Mouse (Mus musculus): ENCODE data around the gene Rpl21. TPM values are rescaled to one million over a fixed set of nuclear protein-coding genes. Genes with fewer than 3 reads are reported as not detected.
A peak's percentile ranks its signal among the peaks of the same experiment; 100 is the strongest.

Gene Rpl21
- polyA plus RNA-seq, 1 experiment from 2014 or later: 536 TPM

DNA sequence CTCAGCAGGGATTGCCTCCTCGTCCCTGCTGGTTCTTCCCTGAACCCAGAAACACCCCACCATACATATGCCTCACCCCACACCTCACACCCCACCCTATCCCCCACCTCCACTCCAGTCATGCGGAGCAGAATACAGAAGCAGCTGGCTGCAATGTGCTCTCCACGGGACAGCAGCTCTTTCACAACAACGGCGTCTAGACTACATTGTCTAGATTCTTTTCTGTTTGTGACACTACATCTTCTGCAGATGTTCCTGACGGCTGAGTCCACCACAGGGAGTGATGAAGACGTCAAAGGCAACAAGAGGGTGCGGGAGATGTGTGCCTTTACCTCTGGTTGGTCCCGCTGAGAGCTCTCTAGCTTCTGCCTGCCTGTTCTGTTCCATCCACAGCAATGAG is 34.7 kb upstream of the Rpl21 start:
- peaks cover 8% of the 10 kb centered on the region for H3K4me1 ChIP-seq (replicated peaks)
- H3K27ac ChIP-seq: no peak overlapping the region
- peaks cover 8% of the 10 kb centered on the region; the same call in 1 of the 2 replicates for H3K9me3 ChIP-seq
- no peak overlapping the region for H3K4me3 ChIP-seq (replicated peaks)
- no peaks in the 10 kb centered on the region for H3K27me3 ChIP-seq
- no peak for ATAC-seq (ENCODE audit: insufficient number of reproducible peaks, insufficient read depth, low FRiP score, low TSS enrichment, low read depth)
- WGBS: 67% methylated on average over 9 of the region's 9 CpGs
- no peak overlapping the region for H3K4me2 ChIP-seq
- no peak overlapping the region for H3K9ac ChIP-seq (replicated peaks)
- no peaks in the 10 kb centered on the region for H3K36me3 ChIP-seq

DNA sequence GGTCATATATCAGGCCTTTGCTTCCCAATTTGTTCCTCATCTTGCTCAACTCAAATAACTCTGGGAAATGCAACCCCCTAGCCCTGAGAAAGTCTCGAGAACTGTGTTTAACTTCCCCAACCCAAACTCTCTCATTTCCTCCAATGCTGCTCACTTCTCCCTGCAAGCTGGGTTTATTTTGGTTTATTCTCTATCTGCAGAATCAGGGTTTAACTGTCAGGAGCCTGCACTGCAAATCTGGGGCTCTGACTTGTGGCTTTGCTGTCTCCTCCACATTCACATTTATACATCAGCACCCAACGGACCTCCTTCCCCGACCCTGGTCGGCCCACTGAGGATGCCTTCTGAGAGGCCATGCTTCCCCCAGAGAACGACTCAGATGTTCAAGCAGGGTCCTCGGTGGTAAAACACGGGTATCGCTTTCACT is 26.7 kb upstream of the Rpl21 start:
- no peak overlapping the region for H3K27ac ChIP-seq
- H3K4me3 ChIP-seq (replicated peaks): no peak overlapping the region
- no peak overlapping the region for H3K9ac ChIP-seq (replicated peaks)
- H3K4me1 ChIP-seq (replicated peaks): no peaks in the 10 kb centered on the region
- H3K36me3 ChIP-seq: no peaks in the 10 kb centered on the region
- ATAC-seq (ENCODE audit: insufficient number of reproducible peaks, insufficient read depth, low FRiP score, low TSS enrichment, low read depth): no peak
- no peaks in the 10 kb centered on the region for H3K27me3 ChIP-seq
- 78% methylated on average over 8 of the region's 8 CpGs for WGBS
- peaks cover 8% of the 10 kb centered on the region; the same call in 1 of the 2 replicates for H3K9me3 ChIP-seq
- H3K4me2 ChIP-seq: no peak overlapping the region

DNA sequence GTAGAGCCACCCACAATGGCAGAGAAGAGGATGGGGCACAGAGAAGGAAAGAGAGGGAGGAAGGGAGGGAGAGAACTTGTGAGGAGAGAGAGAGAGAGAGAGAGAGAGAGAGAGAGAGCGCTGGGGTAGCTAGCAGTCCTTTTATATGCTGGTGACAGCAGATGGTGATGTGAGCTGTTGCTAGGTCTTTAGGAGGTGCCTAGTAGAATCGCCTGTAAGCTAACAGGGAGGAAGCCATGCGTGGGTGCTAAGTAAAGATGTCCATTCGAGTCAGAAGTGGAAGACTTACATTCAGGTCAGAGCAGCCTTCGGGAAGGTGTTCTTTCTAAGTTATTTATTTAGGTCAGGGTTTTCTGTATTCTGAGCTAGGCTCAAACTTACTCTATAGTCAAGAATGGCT is 22.7 kb upstream of the Rpl21 start:
- H3K27ac ChIP-seq: no peak overlapping the region

DNA sequence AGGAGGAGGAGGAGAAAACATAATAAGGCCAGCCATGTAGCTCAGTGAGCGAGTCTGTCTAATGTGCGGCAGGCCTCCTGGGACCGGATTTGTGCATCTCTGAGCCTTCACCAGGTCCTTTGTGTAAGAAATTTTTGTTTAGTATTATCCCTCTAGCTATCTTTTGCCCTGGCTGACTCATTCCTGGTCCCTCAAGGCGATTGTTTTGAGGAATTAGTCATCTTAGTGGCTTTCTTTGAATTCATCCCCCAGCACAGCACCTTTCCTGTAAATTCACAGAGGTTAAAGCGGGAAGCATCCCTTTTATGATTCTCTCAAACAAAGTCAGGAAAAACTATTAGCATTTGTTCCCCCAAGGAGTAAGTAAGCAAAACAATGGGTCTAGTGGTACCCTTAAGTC is 19.8 kb upstream of the Rpl21 start:
- Histone ChIP-seq H3K36me3 (no peaks in the 10 kb centered on the region), H3K27me3 (no peaks in the 10 kb centered on the region), H3K4me1 (replicated peaks) (no peaks in the 10 kb centered on the region), H3K4me3 (replicated peaks) (no peak overlapping the region), H3K9ac (replicated peaks) (no peak overlapping the region), H3K4me2 (no peak overlapping the region), H3K9me3 (no peaks in the 10 kb centered on the region), H3K27ac (no peak overlapping the region)
- no peak for ATAC-seq (ENCODE audit: insufficient number of reproducible peaks, insufficient read depth, low FRiP score, low TSS enrichment, low read depth)
- 90% methylated on average over 5 of the region's 5 CpGs for WGBS

More for the DNA sequence above, 22.7 kb upstream of the Rpl21 start:
- Histone ChIP-seq H3K4me3 (replicated peaks) (no peak overlapping the region), H3K27me3 (no peaks in the 10 kb centered on the region), H3K36me3 (no peaks in the 10 kb centered on the region), H3K4me1 (replicated peaks) (no peaks in the 10 kb centered on the region), H3K9ac (replicated peaks) (no peak overlapping the region), H3K4me2 (no peak overlapping the region), H3K9me3 (no peaks in the 10 kb centered on the region)
- no peak for ATAC-seq (ENCODE audit: insufficient number of reproducible peaks, insufficient read depth, low FRiP score, low TSS enrichment, low read depth)
- 69% methylated on average over 5 of the region's 5 CpGs for WGBS

DNA sequence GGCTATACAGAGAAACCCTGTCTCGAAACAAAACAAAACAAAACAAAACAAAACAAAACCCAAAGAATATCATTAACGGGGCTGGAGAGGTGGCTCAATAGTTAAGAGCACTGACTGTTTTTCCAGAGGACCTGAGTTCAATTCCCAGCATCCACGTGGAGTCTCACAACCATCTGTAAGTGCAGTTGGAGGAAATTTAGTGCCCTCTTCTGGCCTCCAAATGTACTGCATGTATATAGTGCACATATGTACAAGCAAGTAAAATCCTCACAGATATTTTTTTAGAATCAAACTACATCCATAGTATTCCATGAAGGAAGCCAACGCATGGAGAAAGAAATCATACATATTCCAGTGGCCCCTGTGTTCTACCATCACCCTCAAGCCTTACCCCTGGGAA is 19.3 kb upstream of the Rpl21 start:
- Histone ChIP-seq H3K27ac (no peak overlapping the region), H3K4me2 (no peak overlapping the region), H3K36me3 (no peaks in the 10 kb centered on the region), H3K9ac (replicated peaks) (no peak overlapping the region), H3K27me3 (no peaks in the 10 kb centered on the region), H3K4me1 (replicated peaks) (no peaks in the 10 kb centered on the region), H3K4me3 (replicated peaks) (no peak overlapping the region), H3K9me3 (no peaks in the 10 kb centered on the region)
- ATAC-seq (ENCODE audit: insufficient number of reproducible peaks, insufficient read depth, low FRiP score, low TSS enrichment, low read depth): no peak
- WGBS: 88% methylated on average over 4 of the region's 4 CpGs

DNA sequence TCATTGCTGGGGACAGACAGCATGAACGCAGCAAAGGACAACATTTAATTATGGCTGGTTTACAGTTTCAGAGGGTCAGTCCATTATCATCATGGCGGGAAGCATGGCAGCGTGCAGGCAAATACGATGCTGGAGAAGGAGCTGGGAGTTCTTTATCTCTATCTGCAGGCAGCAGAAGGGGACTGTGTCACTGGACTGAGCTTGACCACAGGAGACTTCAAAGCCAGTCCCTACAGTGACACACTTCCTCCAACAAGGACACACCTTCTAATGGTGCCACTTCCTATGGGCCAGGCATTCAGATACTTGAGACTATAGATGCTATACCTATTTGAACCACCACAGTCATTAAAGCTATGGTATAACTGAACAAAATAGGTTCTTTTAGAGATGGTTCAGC is 17.3 kb upstream of the Rpl21 start:
- no peak overlapping the region for H3K4me2 ChIP-seq
- no peaks in the 10 kb centered on the region for H3K9me3 ChIP-seq
- ATAC-seq (ENCODE audit: insufficient number of reproducible peaks, insufficient read depth, low FRiP score, low TSS enrichment, low read depth): no peak
- 87% methylated on average over 4 of the region's 4 CpGs for WGBS
- no peak overlapping the region for H3K4me3 ChIP-seq (replicated peaks)
- no peak overlapping the region for H3K27ac ChIP-seq
- H3K9ac ChIP-seq (replicated peaks): no peak overlapping the region
- H3K27me3 ChIP-seq: no peaks in the 10 kb centered on the region
- H3K4me1 ChIP-seq (replicated peaks): no peaks in the 10 kb centered on the region
- no peaks in the 10 kb centered on the region for H3K36me3 ChIP-seq

DNA sequence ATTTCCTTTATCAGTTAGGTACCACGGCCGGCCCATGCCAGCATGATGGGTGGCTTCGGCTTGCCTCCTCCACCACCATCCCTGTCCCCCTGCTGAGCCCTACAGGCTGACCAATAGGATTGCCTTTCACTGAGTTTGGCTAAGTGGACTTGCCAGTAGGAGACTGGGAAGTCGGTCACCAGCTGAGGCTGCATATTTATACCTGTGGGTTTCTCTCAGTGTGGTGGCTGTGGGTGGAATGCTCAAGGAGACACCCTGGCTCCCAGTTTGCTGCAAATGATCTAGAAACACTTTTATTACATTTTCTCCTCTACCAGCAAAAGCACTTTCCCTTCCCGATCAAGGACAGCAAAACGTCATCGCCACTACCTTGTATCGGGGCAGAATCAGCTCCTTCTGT is 15.1 kb upstream of the Rpl21 start:
- no peak for ATAC-seq (ENCODE audit: insufficient number of reproducible peaks, insufficient read depth, low FRiP score, low TSS enrichment, low read depth)
- Histone ChIP-seq H3K36me3 (no peaks in the 10 kb centered on the region), H3K27me3 (no peaks in the 10 kb centered on the region), H3K4me2 (no peak overlapping the region), H3K27ac (no peak overlapping the region), H3K9ac (replicated peaks) (no peak overlapping the region), H3K9me3 (no peaks in the 10 kb centered on the region), H3K4me1 (replicated peaks) (no peaks in the 10 kb centered on the region), H3K4me3 (replicated peaks) (no peak overlapping the region)
- 81% methylated on average over 8 of the region's 8 CpGs for WGBS

DNA sequence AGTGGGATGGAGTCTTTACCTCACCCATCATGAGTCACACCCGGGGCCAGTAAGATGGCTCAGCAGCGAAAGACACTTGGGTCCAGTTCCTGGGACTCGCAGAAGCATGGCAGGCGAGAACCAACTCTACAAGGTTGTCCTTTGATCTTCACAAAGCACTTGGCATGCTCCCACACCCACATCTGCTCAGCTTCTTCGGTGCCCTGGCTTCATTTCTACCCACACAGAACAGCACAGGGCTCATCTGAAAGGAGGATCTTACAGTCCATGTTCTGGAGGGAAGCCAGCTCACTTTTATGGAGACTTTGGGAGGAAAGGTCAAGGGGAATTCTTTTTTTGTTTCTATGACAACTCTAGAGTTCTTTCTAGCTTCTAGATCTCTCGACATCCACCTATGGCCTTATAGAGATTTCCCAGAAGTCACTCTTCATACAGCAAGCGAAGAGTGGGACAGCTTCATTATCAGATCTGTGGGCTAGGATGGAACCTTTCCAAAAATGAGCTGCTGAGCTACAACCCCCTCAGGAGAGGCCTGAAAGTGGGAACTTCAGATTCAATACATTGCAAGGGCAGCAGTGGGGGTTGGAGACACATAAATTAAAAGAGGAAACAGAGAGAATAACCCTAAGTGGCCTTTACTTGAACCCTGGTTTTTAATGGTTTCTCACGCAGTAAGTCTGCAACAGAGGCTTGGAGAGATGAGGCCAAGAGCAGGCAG is 13.6 kb upstream of the Rpl21 start:
- no peaks in the 10 kb centered on the region for H3K27me3 ChIP-seq
- H3K36me3 ChIP-seq: no peaks in the 10 kb centered on the region
- H3K9ac ChIP-seq (replicated peaks): no peak overlapping the region
- H3K4me2 ChIP-seq: no peak overlapping the region
- no peaks in the 10 kb centered on the region for H3K4me1 ChIP-seq (replicated peaks)
- H3K9me3 ChIP-seq: no peaks in the 10 kb centered on the region
- no peak overlapping the region for H3K27ac ChIP-seq
- 75% methylated on average over 8 of the region's 8 CpGs for WGBS
- no peak for ATAC-seq (ENCODE audit: insufficient number of reproducible peaks, insufficient read depth, low FRiP score, low TSS enrichment, low read depth)
- H3K4me3 ChIP-seq (replicated peaks): no peak overlapping the region

DNA sequence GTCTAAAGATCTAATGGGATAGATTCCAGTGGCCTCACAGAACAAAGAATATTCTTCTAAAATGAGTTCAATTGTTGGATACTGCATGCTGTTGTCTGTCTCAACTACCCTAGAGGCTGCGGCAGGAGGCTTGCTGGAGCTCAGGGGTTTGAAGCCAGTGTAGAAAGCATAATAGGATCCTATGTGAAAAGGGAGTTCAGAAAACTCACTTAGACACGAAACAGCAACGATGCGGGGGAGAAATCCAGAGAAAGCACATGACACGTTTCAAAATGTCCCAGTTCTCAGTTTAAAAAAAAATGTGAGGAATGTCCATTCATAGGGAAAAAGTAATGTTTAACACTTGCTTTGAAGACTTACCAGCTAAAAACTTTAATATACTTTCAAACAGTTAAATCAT is 9.7 kb upstream of the Rpl21 start:
- Histone ChIP-seq H3K27ac (no peak overlapping the region), H3K36me3 (no peaks in the 10 kb centered on the region), H3K9me3 (no peaks in the 10 kb centered on the region), H3K4me1 (replicated peaks) (peaks cover 3% of the 10 kb centered on the region; the same call in 1 of the 2 replicates), H3K4me3 (replicated peaks) (no peak overlapping the region), H3K9ac (replicated peaks) (no peak overlapping the region), H3K4me2 (no peak overlapping the region), H3K27me3 (no peaks in the 10 kb centered on the region)
- 86% methylated on average over 5 of the region's 5 CpGs for WGBS
- no peak for ATAC-seq (ENCODE audit: insufficient number of reproducible peaks, insufficient read depth, low FRiP score, low TSS enrichment, low read depth)

DNA sequence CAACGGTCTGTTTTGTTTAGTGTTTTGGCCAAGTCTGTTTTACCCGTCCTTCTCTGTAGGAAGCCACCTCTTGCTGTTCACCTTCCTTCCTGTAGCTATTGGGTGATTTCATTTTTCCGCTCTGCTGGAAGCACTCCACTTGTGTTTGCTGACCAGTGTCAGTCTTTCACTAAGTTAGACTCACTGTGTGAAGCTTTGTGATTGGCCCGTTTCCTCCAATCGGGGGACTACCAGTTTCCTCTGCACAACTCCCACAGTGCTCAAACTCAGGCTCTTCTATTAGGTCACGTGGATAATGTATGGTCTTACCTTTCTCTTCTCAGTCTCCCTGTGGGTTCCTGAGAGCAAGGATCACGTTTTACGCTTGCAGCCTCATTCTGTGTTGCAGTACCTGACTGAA is 3.2 kb upstream of the Rpl21 start:
- Histone ChIP-seq H3K9ac (replicated peaks) (no peak overlapping the region), H3K27ac (no peak overlapping the region), H3K4me3 (replicated peaks) (no peak overlapping the region), H3K4me2 (no peak overlapping the region), H3K9me3 (no peaks in the 10 kb centered on the region), H3K36me3 (peaks cover 4% of the 10 kb centered on the region), H3K4me1 (replicated peaks) (peaks cover 11% of the 10 kb centered on the region), H3K27me3 (no peaks in the 10 kb centered on the region)
- 62% methylated on average over 8 of the region's 8 CpGs for WGBS
- no peak for ATAC-seq (ENCODE audit: insufficient number of reproducible peaks, insufficient read depth, low FRiP score, low TSS enrichment, low read depth)

DNA sequence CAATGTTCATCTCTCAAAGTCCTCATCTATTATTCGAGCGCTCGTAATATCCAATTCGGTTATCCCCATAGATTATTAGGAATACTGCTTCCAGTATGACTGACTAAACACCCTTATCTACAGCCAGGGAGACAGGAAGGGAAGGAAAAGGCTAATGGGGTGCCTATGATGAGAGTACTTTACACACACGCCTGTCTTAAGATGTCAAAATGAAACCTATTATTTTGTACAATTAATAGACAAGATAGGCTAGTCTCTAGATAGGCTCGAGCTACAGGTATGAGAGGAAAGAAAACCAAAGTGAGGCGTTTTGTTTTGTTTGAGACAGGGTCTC is 288 bp upstream of the Rpl21 start:
- Histone ChIP-seq H3K4me3 (replicated peaks) (peak overlapping the region; percentile 93), H3K4me2 (peak overlapping the region; percentile 79), H3K27ac (peak overlapping the region; percentile 83), H3K27me3 (no peaks in the 10 kb centered on the region), H3K9ac (replicated peaks) (peak overlapping the region; percentile 98), H3K4me1 (replicated peaks) (peaks cover 13% of the 10 kb centered on the region), H3K36me3 (peaks cover 32% of the 10 kb centered on the region), H3K9me3 (no peaks in the 10 kb centered on the region)
- ATAC-seq (ENCODE audit: insufficient number of reproducible peaks, insufficient read depth, low FRiP score, low TSS enrichment, low read depth): peak; percentile 35
- 52% methylated on average over 7 of the region's 7 CpGs for WGBS

DNA sequence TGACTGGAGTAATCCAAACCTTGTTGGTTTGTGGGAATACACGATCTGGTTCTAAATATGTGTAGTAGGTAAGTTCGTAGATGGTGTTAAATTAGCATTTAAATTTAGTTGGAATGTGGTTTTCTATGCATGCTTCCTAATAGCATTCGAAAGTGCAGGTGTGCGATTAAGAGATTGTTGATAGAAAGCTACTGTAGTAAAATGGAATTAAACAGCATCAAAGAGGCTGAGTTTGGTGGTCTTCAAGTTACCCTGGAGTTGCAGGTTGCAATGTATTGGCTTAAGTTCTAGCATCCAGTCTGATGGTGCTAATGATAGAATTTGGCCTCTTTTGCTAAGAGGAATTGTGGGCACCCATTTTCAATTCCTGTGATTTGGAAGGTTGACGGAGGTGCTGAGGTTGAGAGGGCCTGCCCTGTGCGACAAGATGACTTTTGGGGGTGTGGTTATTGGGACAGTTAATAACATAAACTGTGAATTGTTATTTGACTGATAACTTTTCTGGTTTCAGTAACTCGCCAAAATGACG is 1.0 kb downstream of the Rpl21 start:
- peak overlapping the region; percentile 79 for H3K4me2 ChIP-seq
- H3K27ac ChIP-seq: peak overlapping the region; percentile 83
- peaks cover 46% of the 10 kb centered on the region for H3K36me3 ChIP-seq
- no peak for ATAC-seq (ENCODE audit: insufficient number of reproducible peaks, insufficient read depth, low FRiP score, low TSS enrichment, low read depth)
- H3K27me3 ChIP-seq: no peaks in the 10 kb centered on the region
- H3K9me3 ChIP-seq: no peaks in the 10 kb centered on the region
- H3K9ac ChIP-seq (replicated peaks): peak overlapping the region; percentile 98
- 23% methylated on average over 8 of the region's 8 CpGs for WGBS
- peak overlapping the region; percentile 93 for H3K4me3 ChIP-seq (replicated peaks)
- H3K4me1 ChIP-seq (replicated peaks): peaks cover 13% of the 10 kb centered on the region
